Mouse (Mus musculus) v-Abl transformed pro-B cells (cell line): ENCODE measurements at regions not wholly inside any gene's neighbourhood (a gene's known extent, or its start where the extent isn't known, plus 50 kb on each side); places are given as distances from the start of the nearest gene placed in this dataset.

ENCODE experiments used
- in situ Hi-C, 2 experiments: fragments of 400-800 bp; cut with MboI; formaldehyde crosslinking; loops; one replicate each; pipeline ENCODE4 v1.15.1; 2025; ENCODE audit not compliant: unreplicated experiment in 2 of 2

DNA sequence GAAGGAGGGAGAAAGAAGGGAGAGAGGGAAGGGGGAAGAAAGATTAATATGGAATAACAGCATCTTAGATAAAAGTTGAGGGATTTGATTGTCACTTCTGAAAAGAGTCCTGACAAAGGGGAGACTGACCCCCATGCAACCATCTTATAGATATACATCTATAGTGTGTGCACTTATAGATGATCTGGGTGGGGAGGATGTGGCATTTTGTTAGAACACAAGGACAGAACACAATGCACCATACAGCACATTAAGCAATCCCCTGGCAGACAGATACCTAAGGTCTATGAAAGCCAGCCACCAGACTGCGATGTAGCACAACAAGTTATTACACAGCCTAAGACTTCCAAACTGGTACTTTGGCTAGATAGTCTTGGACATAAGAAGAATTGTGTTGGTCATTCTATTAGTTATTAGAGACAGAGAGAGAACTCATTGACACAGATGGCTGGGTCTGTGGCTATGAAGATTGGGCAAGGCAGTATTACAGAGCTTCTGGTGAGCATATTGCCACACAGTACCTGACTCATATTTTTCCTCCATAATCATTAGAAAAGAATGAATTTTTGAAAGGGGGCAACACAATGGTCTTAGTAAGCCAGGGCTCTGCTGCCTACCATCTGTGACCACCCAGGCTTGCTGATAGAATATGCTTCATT lies 126.3 kb upstream of the Itgb1 start:
- in situ Hi-C loops = no loop called here

DNA sequence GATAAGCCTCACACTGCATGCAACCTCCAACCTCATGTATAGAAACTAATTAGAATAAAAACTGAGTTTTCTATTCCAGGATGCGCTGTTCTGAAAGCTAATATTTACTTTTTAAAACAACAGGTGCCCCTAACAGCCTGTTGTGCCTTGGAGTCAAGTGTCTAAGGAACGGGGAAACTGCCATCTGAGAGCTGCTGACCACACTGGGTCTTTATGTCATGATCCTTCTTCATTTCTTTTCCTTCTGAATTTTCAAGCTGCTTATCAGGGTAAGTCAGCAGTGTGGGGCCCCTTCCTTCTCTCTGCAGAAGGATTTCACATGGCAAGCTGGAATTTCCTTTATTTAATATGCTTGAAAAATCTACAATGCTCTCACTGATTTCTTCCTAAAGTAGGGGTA lies 125.0 kb upstream of the Itgb1 start:
- in situ Hi-C loops = no loop called here

DNA sequence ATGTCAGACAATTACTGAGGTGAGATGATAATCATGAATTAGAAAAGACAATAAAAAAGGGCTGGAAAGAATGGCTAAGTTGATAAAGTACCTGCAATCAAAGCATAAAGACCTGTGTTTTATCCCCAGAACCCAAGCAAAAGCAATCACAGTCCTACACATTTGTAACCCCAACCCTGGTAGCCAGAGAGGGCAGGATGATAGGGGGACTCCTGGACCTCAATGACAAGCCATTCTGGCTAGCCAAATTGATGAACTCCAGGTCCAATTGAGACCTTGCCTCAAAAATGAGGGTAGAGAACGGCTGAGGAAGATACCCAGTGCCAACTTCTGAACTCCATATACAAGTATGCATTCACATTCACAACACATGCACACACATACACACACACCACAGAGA lies 124.4 kb upstream of the Itgb1 start:
- in situ Hi-C loops = no loop called here

DNA sequence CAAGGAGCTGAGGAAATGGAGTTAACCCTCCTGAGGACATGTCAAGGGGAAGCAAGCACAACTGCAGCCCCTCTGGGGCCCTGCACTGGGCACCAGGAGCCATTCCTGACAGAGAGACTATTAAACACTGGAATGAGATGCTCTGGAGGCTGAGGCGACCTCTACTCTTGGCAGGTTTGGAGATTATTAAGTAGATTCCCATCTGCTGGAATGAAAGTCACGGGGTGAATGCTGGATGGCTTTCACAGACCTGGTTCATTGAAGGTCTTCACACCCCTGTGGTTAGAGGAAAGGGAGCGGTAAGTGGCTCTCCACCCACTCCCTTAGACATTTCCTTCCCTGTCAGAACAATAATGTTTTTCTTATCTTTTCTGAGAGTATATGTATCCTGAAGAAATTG lies 122.8 kb upstream of the Itgb1 start:
- in situ Hi-C loops = no loop called here

DNA sequence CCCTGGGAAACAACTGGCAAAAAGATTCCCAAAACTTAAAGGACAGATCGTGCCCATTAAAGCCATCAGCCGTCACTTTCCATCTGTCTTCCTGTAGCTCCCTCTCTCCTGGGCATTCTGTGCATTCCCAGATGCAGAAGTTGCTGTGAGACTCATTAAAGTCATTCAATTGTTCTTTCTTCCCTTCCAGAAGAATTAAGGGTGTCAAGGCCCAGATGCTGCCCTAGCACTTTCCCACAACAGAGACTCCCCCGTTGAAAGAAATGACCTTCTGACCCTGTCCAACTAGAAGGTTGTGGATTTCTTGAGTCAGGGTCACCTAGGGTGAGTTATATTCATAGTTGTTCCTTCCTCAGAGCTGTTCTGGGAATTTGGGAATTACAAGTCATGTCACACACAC lies 121.7 kb upstream of the Itgb1 start:
- in situ Hi-C loops = no loop called here

DNA sequence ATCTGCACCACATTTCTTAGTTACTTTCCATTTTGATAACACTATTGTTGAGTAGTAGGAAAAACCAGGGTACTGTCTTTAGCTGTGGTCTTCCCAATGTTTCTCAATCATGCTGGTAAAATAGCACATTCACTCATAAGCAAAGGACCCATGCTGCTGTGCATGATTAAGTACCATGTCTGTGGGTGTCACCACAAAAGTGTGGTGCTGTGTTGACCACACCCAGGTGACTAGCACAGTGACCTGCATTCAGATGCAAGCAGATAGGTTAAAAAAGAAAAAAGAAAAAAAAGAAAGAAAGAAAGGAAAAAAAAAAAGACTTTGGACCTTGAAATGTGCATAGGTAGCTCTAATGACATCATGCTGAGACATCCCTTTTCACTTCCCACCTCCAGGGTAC lies 113.2 kb upstream of the Itgb1 start:
- in situ Hi-C loops = no loop called here

DNA sequence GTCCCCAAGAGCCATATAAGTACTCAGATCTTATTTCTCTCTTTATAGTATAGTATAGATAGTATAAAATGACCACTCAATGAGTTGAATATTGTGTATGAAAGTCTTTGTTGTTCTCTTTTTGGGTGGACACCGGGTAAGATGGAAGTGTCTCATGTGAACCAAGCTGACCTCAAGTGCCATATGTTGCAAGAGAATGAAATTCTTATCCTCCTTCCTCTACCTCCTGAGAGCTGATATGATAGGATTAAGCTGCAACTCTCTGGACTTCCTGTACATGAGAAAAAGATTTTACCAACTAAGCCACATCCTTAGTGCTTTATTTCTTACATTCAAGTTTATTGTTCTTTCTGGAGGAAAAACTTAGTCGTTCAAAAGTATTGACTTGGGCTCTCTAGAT lies 91.3 kb upstream of the Itgb1 start:
- in situ Hi-C loops = loop anchor here in 1 of 2 experiments (10.0 kb wide), 1 partner anchor 61 kb away; no protein-coding TSS in a partner anchor

DNA sequence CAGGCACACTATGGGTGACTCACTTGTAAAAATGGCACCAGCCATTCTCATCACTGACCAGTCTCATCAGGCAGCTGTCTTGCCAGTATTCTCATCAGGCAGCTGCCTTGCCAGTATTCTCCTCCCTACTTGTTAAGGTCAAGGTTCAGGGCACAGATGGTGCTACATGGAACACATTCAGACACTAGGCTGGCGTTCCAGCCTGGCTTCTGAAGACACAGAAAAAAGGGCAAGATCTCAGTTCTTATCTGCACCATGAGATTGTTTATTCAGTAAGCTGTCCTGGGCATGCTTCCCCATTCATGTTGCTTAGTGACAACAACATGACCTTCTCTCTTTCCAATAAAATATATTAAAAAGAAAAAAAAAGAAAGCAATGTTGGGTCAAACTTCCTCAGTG lies 90.7 kb upstream of the Itgb1 start:
- in situ Hi-C loops = loop anchor here in 1 of 2 experiments (10.0 kb wide), 1 partner anchor 60 kb away; no protein-coding TSS in a partner anchor

DNA sequence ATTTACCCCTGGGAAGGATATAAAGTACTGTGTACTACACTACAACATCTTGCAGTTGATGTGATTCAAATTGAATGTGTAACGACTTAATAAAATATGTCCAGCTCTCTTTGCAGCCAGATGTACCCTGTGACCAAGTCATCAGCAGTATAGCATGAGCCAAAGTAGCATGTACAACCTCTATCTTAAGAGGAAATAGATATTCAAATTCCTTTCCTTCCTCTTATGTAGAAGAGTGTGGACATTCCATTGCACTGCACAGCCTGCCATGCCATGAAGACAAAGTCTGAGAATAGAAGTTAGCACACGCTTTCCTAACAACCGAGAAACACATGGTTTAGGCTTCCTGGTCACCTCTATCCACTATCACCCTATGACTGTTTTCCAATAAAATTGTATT lies 79.9 kb upstream of the Itgb1 start:
- in situ Hi-C loops = no loop called here

DNA sequence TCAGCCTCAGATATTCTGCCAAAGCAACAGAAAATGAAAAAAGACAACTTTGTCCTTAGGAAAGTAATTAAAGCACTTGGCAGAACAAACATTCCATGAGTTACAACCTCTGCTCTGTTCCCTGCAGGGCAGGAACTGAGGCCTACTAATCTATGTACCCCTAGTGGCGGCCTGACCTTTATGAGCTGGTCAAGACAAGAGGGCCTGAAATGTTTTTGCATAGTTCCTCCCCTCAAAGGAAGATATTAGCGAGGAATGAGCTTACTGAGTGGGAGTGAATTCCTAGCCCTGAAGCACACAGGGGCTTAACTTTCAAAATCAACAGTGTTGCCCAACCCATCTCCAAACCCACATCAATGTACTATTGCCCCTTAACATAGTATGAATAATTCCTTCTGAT lies 76.6 kb upstream of the Itgb1 start:
- in situ Hi-C loops = no loop called here

DNA sequence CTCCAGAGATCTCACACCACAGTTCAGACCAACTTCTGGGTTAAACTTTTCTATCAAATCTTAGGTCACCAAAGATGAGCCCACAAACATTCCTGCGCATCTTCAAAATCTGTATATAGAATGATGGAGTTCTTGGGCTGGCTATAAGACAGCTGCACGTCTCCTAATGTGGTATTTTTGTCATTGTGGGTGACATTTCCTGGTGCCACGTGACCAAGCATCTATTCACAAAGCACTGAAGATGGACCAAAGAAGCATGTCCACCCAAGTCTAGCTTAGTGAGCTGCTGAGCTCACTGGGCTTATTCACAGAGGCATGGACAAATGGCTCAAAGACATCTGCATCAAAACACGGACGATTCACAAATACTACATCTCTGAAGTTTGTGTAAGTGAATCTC lies 72.8 kb upstream of the Itgb1 start:
- in situ Hi-C loops = no loop called here

DNA sequence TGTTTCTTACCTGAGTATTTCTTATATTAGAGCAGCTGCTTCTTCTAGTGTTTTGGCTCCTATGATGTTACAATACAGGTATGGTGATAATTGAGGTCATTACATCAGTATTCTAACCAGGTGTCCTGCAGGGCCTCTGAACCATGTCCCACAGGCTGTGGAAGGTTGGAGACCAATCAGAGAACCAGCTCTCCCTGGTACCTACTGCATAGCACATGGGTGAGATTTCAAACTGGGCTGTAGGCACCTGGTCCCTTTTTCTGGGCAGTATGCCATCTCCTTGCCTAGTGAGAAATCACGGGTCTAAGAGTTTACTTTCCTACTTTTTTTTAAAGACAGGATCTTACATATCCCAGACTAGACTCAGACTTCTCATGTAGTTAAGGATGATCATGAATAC lies 67.6 kb upstream of the Itgb1 start:
- in situ Hi-C loops = no loop called here

DNA sequence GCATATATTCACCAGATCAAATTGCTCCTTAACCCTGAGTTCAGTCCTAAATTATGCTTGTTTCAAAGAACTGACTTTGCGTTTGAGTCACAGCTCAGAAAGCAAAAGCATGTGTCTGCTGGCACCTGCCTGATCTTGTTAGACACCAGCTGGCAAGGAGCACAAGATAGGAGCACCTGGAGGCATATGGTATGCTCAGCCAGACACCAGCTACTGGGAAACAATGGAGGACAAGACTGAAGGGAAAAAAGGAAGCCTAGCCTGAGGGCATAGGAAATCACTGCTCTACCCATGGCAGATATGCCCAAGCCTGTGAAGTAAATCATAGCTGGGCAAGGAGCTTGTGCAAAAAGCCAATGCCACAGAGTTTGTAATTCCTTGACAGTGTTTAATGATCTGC lies 66.4 kb upstream of the Itgb1 start:
- in situ Hi-C loops = no loop called here
